Mouse (Mus musculus): ENCODE results near the gene Mlec. TPM values are rescaled to one million over a fixed set of nuclear protein-coding genes. Genes with fewer than 3 reads are reported as not detected.
A peak's percentile ranks its signal among the peaks of the same experiment; 100 is the strongest.

Mlec gene
- polyA plus RNA-seq, 1 experiment from 2014 or later: 76.6 TPM

DNA sequence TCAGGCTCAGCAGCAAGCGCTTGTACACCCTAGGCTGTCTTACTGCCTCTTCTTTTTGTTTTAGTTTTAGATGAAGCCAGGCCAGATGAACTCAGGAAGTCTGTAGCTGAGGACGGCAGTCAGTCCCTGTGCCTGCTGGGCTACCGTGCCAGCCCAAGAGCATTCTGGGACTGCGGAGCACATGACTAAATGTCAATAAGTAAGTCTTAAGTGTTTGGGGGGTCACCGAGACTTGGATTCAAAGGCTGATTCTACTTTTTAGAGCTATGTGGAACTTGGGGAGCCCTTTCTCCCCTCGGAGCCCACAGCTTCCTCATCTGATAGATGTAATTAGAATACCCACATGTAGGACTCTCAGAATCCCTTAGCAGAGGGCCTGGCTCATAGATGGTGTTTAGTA, 2.7 kb upstream of the Mlec start:
- H3K4me1 ChIP-seq (replicated peaks): peaks cover 35% of the 10 kb centered on the region

GRCm38 (mm10) chr5:115159165-115159564, 1.2 kb upstream of the Mlec start:
- peak overlapping the region; percentile 96 for H3K27ac ChIP-seq
- ATAC-seq (ENCODE audit: insufficient number of reproducible peaks, insufficient read depth, low FRiP score, low TSS enrichment, low read depth): no peak
- no peaks in the 10 kb centered on the region for H3K27me3 ChIP-seq
- WGBS: 38% methylated on average over 12 of the region's 12 CpGs
- peaks cover 47% of the 10 kb centered on the region for H3K4me1 ChIP-seq (replicated peaks)
- peak overlapping the region; percentile 98 for H3K4me3 ChIP-seq (replicated peaks)
- H3K36me3 ChIP-seq: no peaks in the 10 kb centered on the region
- H3K4me2 ChIP-seq: peak overlapping the region; percentile 82
- H3K9me3 ChIP-seq: no peaks in the 10 kb centered on the region
- peak overlapping the region; percentile 78 for H3K9ac ChIP-seq (replicated peaks)

More for the DNA sequence above, 2.7 kb upstream of the Mlec start:
- Histone ChIP-seq H3K4me2 (no peak overlapping the region), H3K27me3 (no peaks in the 10 kb centered on the region), H3K4me3 (replicated peaks) (no peak overlapping the region), H3K27ac (0 out of 2 replicates have a peak overlapping the region, but pooled peaks have one; percentile 70), H3K9me3 (no peaks in the 10 kb centered on the region), H3K9ac (replicated peaks) (no peak overlapping the region), H3K36me3 (no peaks in the 10 kb centered on the region)
- no peak for ATAC-seq (ENCODE audit: insufficient number of reproducible peaks, insufficient read depth, low FRiP score, low TSS enrichment, low read depth)
- 66% methylated on average over 6 of the region's 6 CpGs for WGBS

GRCm38 (mm10) chr5:115156933-115157589, 918 bp downstream of the Mlec start:
- no peak for ATAC-seq (ENCODE audit: insufficient number of reproducible peaks, insufficient read depth, low FRiP score, low TSS enrichment, low read depth)
- H3K4me3 ChIP-seq (replicated peaks): peak overlapping the region; percentile 98
- 1% methylated on average over 26 of the region's 26 CpGs for WGBS
- peaks cover 63% of the 10 kb centered on the region for H3K4me1 ChIP-seq (replicated peaks)
- H3K9ac ChIP-seq (replicated peaks): peak overlapping the region; percentile 97
- peaks cover 3% of the 10 kb centered on the region; the same call in 1 of the 2 replicates for H3K36me3 ChIP-seq
- H3K27me3 ChIP-seq: no peaks in the 10 kb centered on the region
- no peaks in the 10 kb centered on the region for H3K9me3 ChIP-seq
- peak overlapping the region; percentile 82 for H3K4me2 ChIP-seq
- H3K27ac ChIP-seq: peak overlapping the region; percentile 96

DNA sequence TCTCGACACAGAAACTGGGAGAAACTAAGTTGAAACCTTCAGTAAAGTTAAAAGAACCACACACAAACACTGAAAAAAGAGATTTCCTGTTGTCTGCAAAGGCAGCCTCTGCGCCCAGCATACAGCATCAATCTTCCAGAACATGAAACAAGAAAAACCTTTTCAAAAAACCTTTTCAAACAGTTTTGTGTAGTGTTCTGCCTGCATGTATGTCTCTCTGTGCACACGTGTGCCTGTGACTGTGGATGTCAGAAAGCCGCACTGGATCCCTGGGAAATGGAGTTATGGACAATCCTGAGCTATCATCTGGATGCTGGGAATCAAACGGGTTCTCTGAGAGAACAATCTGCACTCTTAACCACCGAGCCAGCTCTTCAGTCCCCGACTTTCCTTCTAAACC, 1.6 kb downstream of the Mlec start:
- H3K36me3 ChIP-seq: peaks cover 7% of the 10 kb centered on the region; the same call in 1 of the 2 replicates
- H3K9me3 ChIP-seq: no peaks in the 10 kb centered on the region
- 60% methylated on average over 7 of the region's 7 CpGs for WGBS
- peak overlapping the region; percentile 97 for H3K9ac ChIP-seq (replicated peaks)
- H3K4me2 ChIP-seq: peak overlapping the region; percentile 82
- no peaks in the 10 kb centered on the region for H3K27me3 ChIP-seq
- H3K4me3 ChIP-seq (replicated peaks): peak overlapping the region; percentile 98
- no peak for ATAC-seq (ENCODE audit: insufficient number of reproducible peaks, insufficient read depth, low FRiP score, low TSS enrichment, low read depth)
- peaks cover 65% of the 10 kb centered on the region for H3K4me1 ChIP-seq (replicated peaks)
- 0 out of 2 replicates have a peak overlapping the region, but pooled peaks have one; percentile 14 for H3K27ac ChIP-seq

- H3K4me3 ChIP-seq (replicated peaks): peak overlapping the region; percentile 98
- H3K36me3 ChIP-seq: peaks cover 12% of the 10 kb centered on the region
- ATAC-seq (ENCODE audit: insufficient number of reproducible peaks, insufficient read depth, low FRiP score, low TSS enrichment, low read depth): no peak
- H3K4me1 ChIP-seq (replicated peaks): peaks cover 59% of the 10 kb centered on the region
- no peaks in the 10 kb centered on the region for H3K27me3 ChIP-seq
- no peaks in the 10 kb centered on the region for H3K9me3 ChIP-seq
- peak overlapping the region; percentile 82 for H3K4me2 ChIP-seq
- 38% methylated on average over 5 of the region's 5 CpGs for WGBS
- H3K27ac ChIP-seq: peak overlapping the region; percentile 14; the same call in 1 of the 2 replicates
- peak overlapping the region; percentile 97; the same call in 1 of the 2 replicates for H3K9ac ChIP-seq (replicated peaks)
Measured at GRCm38 (mm10) chr5:115155831-115156230, 2.1 kb downstream of the Mlec start.

GRCm38 (mm10) chr5:115155156-115155631, 2.8 kb downstream of the Mlec start:
- Histone ChIP-seq H3K4me3 (replicated peaks) (peak overlapping the region; percentile 98), H3K4me2 (peak overlapping the region; percentile 82), H3K27me3 (no peaks in the 10 kb centered on the region), H3K9ac (replicated peaks) (peak overlapping the region; percentile 97; the same call in 1 of the 2 replicates), H3K27ac (0 out of 2 replicates have a peak overlapping the region, but pooled peaks have one; percentile 17), H3K9me3 (no peaks in the 10 kb centered on the region), H3K36me3 (peaks cover 19% of the 10 kb centered on the region), H3K4me1 (replicated peaks) (peaks cover 56% of the 10 kb centered on the region)
- no peak for ATAC-seq (ENCODE audit: insufficient number of reproducible peaks, insufficient read depth, low FRiP score, low TSS enrichment, low read depth)
- 75% methylated on average over 13 of the region's 13 CpGs for WGBS

DNA sequence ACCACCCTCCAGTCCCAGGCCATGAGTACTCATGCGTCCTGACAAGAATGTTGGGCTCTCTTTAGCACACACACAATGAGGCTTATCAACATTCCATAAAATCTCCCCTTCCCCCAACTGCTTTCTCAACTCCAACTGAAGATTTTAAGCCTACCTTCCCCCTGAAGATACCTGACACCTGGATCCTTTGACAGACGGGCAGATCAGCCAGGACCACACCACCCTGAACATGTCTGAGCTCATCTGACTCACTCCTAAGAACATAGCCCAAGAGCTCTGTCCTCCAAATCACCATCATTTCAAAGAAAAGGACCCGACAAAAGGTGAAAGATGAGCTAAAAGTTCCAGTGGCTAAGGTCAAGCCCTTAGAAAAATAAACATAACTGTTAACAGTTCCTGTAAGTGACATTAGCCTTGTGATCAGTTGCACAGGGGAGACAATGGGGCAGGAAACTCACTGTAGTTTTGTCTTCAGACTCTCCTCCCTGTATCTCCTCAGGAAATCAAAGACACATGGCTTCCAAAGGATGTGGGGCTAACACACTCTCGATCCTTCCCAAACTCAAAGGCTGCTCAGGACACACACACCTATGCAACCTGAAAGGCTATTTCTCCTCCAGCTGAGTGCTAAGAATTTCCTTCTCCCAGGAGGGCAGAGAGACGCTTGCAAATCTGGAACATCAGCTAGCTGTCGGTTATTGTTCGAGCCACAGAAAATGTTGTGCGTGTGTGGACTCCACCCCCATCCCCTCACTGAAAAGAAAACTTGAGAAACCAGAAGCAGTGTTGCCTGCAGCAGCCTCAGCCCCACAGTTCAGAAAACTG, 5.6 kb downstream of the Mlec start:
- H3K9me3 ChIP-seq: no peaks in the 10 kb centered on the region
- peaks cover 46% of the 10 kb centered on the region for H3K36me3 ChIP-seq
- H3K4me3 ChIP-seq (replicated peaks): no peak overlapping the region
- ATAC-seq (ENCODE audit: insufficient number of reproducible peaks, insufficient read depth, low FRiP score, low TSS enrichment, low read depth): no peak
- no peaks in the 10 kb centered on the region for H3K27me3 ChIP-seq
- 47% methylated on average over 8 of the region's 8 CpGs for WGBS
- H3K27ac ChIP-seq: peak overlapping the region; percentile 67; the same call in 1 of the 2 replicates
- no peak overlapping the region for H3K9ac ChIP-seq (replicated peaks)
- peak overlapping the region; percentile 19; the same call in 1 of the 2 replicates for H3K4me2 ChIP-seq
- H3K4me1 ChIP-seq (replicated peaks): peaks cover 52% of the 10 kb centered on the region

DNA sequence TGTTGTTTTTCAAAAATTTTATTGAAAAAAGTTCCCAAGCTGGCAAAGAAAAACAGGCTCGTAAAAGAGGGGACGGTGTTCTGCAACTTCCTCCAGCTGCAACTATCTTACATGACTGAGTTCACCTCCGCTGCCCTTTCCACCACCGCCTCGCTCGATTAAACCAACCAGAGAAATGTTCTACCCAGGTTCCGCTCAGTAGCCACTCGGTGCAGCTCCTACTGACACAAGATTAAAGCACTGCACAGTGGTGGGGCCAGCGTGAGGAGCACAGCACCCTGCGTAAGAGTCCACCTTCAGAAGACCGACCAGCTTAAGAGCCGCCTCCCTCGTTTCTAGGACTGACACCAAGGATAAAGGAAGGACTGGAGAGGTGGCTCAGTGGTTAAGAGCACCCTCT, 6.5 kb downstream of the Mlec start:
- Histone ChIP-seq H3K4me3 (replicated peaks) (no peak overlapping the region), H3K27ac (0 out of 2 replicates have a peak overlapping the region, but pooled peaks have one; percentile 9), H3K4me2 (no peak overlapping the region), H3K9me3 (no peaks in the 10 kb centered on the region), H3K36me3 (peaks cover 54% of the 10 kb centered on the region), H3K4me1 (replicated peaks) (peaks cover 44% of the 10 kb centered on the region), H3K27me3 (no peaks in the 10 kb centered on the region), H3K9ac (replicated peaks) (no peak overlapping the region)
- WGBS: 80% methylated on average over 13 of the region's 13 CpGs
- ATAC-seq (ENCODE audit: insufficient number of reproducible peaks, insufficient read depth, low FRiP score, low TSS enrichment, low read depth): no peak

GRCm38 (mm10) chr5:115150991-115151390, 7.0 kb downstream of the Mlec start:
- no peak overlapping the region for H3K4me3 ChIP-seq (replicated peaks)
- H3K27ac ChIP-seq: no peak overlapping the region
- H3K9ac ChIP-seq (replicated peaks): no peak overlapping the region
- 71% methylated on average over 5 of the region's 5 CpGs for WGBS
- peaks cover 59% of the 10 kb centered on the region for H3K36me3 ChIP-seq
- H3K4me2 ChIP-seq: no peak overlapping the region
- ATAC-seq (ENCODE audit: insufficient number of reproducible peaks, insufficient read depth, low FRiP score, low TSS enrichment, low read depth): no peak
- H3K27me3 ChIP-seq: no peaks in the 10 kb centered on the region
- peaks cover 40% of the 10 kb centered on the region for H3K4me1 ChIP-seq (replicated peaks)
- no peaks in the 10 kb centered on the region for H3K9me3 ChIP-seq

- Histone ChIP-seq H3K36me3 (peaks cover 70% of the 10 kb centered on the region), H3K9me3 (no peaks in the 10 kb centered on the region), H3K4me1 (replicated peaks) (peaks cover 28% of the 10 kb centered on the region), H3K27ac (no peak overlapping the region), H3K9ac (replicated peaks) (no peak overlapping the region), H3K27me3 (no peaks in the 10 kb centered on the region), H3K4me3 (replicated peaks) (no peak overlapping the region), H3K4me2 (no peak overlapping the region)
- ATAC-seq (ENCODE audit: insufficient number of reproducible peaks, insufficient read depth, low FRiP score, low TSS enrichment, low read depth): no peak
- WGBS: 95% methylated on average over 14 of the region's 14 CpGs
Measured at GRCm38 (mm10) chr5:115149675-115150459, 8.1 kb downstream of the Mlec start.

Data from limb, embryonic 12.5 days (tissue).